Mouse (Mus musculus): ENCODE results near the gene Pygo2.

GRCm38 (mm10) chr3:89434532-89434931 lies 4.5 kb downstream of the Pygo2 start:
- TF ChIP-seq CTCF (IDR thresholded peaks at IDR 0.05; ENCODE audit: extremely low read depth, insufficient read length, insufficient replicate concordance, low read depth, low read length) (no peak), POLR2A (IDR thresholded peaks at IDR 0.05; ENCODE audit: low read depth, low read length) (no peak)

Measured in small intestine, adult 2 months (tissue).